26 mouse cellular contexts compared by ENCODE assay signal in the genomic region with DNA sequence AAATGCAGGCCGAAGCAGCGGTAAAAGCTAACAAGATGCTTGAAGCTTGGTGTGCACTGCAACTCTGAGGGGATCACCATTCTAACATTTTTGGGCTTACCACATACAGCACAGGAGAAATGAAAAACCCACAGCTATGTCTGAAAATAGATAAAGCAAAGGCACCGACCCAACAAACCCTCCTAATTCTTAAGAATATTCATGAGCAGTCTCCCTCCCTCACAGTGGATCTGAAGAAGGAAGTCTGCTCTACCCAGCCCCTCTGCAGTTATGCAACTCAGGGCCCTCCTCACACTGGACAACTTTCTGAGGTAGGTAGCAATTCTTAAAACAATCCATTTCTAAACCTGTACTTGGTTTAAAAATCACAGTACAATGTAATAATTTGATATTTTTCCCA. TPM values are rescaled to one million over a fixed set of nuclear protein-coding genes. Genes with fewer than 3 reads are reported as not detected.
DNase-seq lines count a peak whose midpoint lies in the region; ATAC-seq and TF ChIP-seq lines count a peak whose summit lies in the region.
"Had no signal": no experiment of that assay in that cellular context is flagged by ENCODE, and none has a peak within 500 bp of the region (broad histone marks: within the 10 kb centered on the region; RNA-seq: fewer than 3 reads in every experiment).

No protein-coding gene starts in this region.

- WGBS in forebrain, embryonic 13.5 days: 88% methylated on average over 3 of the region's 3 CpGs

- peak; percentile 52 to 60; a peak in 3 of 4 replicates for ATAC-seq in hematopoietic stem cell, adult 5-6 weeks (replicated peaks in 1 of 2; ENCODE audit: insufficient read depth in 1 of 2, low FRiP score in 2 of 2, low TSS enrichment in 1 of 2, low read depth in 1 of 2, poor library complexity in 2 of 2, severe bottlenecking in 2 of 2)
- ATAC-seq in forebrain, embryonic 13.5 days: no peak
- ATAC-seq: activated CD4-positive, CD25-positive, alpha-beta regulatory T cell, adult 4 months; forebrain, embryonic 16.5 days; intestine, embryonic 15.5 days; Patski had no signal

- H3K4me3 ChIP-seq in left cerebral cortex, adult 2 months: no peak overlapping the region
- no peak overlapping the region for H3K4me3 ChIP-seq in MEL (ENCODE audit: control insufficient read depth in 1 of 2, insufficient read depth in 1 of 2, low read depth in 2 of 2, low read length in 2 of 2)
- no peak overlapping the region for H3K4me3 ChIP-seq in forebrain, embryonic 13.5 days
- H3K4me3 ChIP-seq: embryonic facial prominence, embryonic 10.5 days; erythroblast, embryonic 14.5 days; heart, embryonic 15.5 days; hindbrain, embryonic 10.5 days; intestine, embryonic 15.5 days had no signal

- H3K4me1 ChIP-seq in MEL (ENCODE audit: control insufficient read depth in 1 of 2, insufficient read depth in 2 of 2, low read length in 2 of 2): peaks cover 19% of the 10 kb centered on the region in 2 experiments
- peaks cover 7% of the 10 kb centered on the region; the same call in 1 of the 2 replicates for H3K4me1 ChIP-seq in forebrain, embryonic 13.5 days
- H3K4me1 ChIP-seq: hindbrain, embryonic 10.5 days had no signal

- no peak for TF ChIP-seq POLR2A in MEL (IDR thresholded peaks at IDR 0.05; ENCODE audit: control insufficient read depth in 1 of 2, insufficient read depth in 1 of 2, low read depth in 1 of 2, low read length in 2 of 2, poor library complexity in 1 of 2)

- TF ChIP-seq RAD21 in MEL (IDR thresholded peaks at IDR 0.05; ENCODE audit: low read depth, low read length): no peak

- no peak overlapping the region for H3K9ac ChIP-seq in MEL (ENCODE audit: control insufficient read depth, low read depth, low read length, poor library complexity, severe bottlenecking)
- H3K9ac ChIP-seq in forebrain, embryonic 13.5 days: no peak overlapping the region
- H3K9ac ChIP-seq: heart, embryonic 15.5 days; hindbrain, embryonic 14.5 days; intestine, embryonic 15.5 days had no signal

- H3K79me2 ChIP-seq in MEL (ENCODE audit: control insufficient read depth, insufficient read depth, low read length, poor library complexity): peaks cover 42% of the 10 kb centered on the region

- H3K4me2 ChIP-seq in forebrain, embryonic 13.5 days: no peak overlapping the region
- H3K4me2 ChIP-seq: heart, embryonic 11.5 days; heart, embryonic 15.5 days; hindbrain, embryonic 14.5 days; intestine, embryonic 15.5 days had no signal

- peaks cover 27 to 29% of the 10 kb centered on the region in 2 experiments for H3K36me3 ChIP-seq in MEL (ENCODE audit: control insufficient read depth in 1 of 2, insufficient read depth in 2 of 2, low read length in 2 of 2)
- H3K36me3 ChIP-seq in forebrain, embryonic 13.5 days (ENCODE audit: poor library complexity, severe bottlenecking): peaks cover 26% of the 10 kb centered on the region

- TF ChIP-seq EP300 in MEL (IDR thresholded peaks at IDR 0.05; ENCODE audit: low read depth in 1 of 2, low read length in 2 of 2): no peak

- TF ChIP-seq CTCF in left cerebral cortex, adult 2 months (IDR thresholded peaks at IDR 0.05): no peak
- TF ChIP-seq CTCF in MEL (IDR thresholded peaks at IDR 0.05 in 2 of 3, conservative IDR thresholded peaks at IDR 0.05 in 1 of 3; ENCODE audit: control insufficient read depth in 1 of 3, insufficient read depth in 1 of 3, low read depth in 2 of 3, low read length in 3 of 3, poor library complexity in 1 of 3, severe bottlenecking in 1 of 3): no peak

- DNase-seq in left cerebral cortex, adult 2 months (ENCODE audit: extremely low spot score in 1 of 2, low spot score in 2 of 2): no peak
- no peak for DNase-seq in left cerebral cortex, postnatal 4 days
- DNase-seq in 416B (ENCODE audit: low read depth) (peak; percentile 49), MEL (ENCODE audit: low read depth, low spot score) (peak; percentile 52)
- no peak for DNase-seq in Muller cell, postnatal 12 days (ENCODE audit: inconsistent ontology term)
- DNase-seq in kidney, adult 9 months: no peak
- DNase-seq: adrenal gland, postnatal 14 days; cerebellum, adult 18-20 months; cerebellum, adult 9-11 months; cerebellum, postnatal 36 days; gastrocnemius, postnatal 36 days; heart, adult 18-20 months; heart, postnatal 14 days had no signal

- H3K27me3 ChIP-seq in MEL (ENCODE audit: control insufficient read depth in 1 of 2, insufficient read depth in 2 of 2, low read length in 2 of 2): no peaks in the 10 kb centered on the region
- H3K27me3 ChIP-seq in forebrain, embryonic 13.5 days: no peaks in the 10 kb centered on the region
- H3K27me3 ChIP-seq: heart, embryonic 15.5 days; intestine, embryonic 15.5 days; Patski had no signal

- no peaks in the 10 kb centered on the region for H3K9me3 ChIP-seq in MEL (replicated peaks; ENCODE audit: insufficient read depth, low read length)
- H3K9me3 ChIP-seq in forebrain, embryonic 13.5 days (replicated peaks): no peaks in the 10 kb centered on the region
- H3K9me3 ChIP-seq: embryonic facial prominence, embryonic 10.5 days; G1E; heart, embryonic 15.5 days; hindbrain, embryonic 10.5 days; intestine, embryonic 15.5 days had no signal

- intact Hi-C loops in left cerebral cortex, adult 2 months (cut with DNase I): no loop called here
- intact Hi-C loops in left cerebral cortex, postnatal 4 days (cut with DNase I): no loop called here

- peak overlapping the region; percentile 20; the same call in 1 of the 2 replicates for H3K27ac ChIP-seq in left cerebral cortex, adult 2 months
- H3K27ac ChIP-seq in MEL (ENCODE audit: control insufficient read depth, low read depth, low read length): 0 out of 2 replicates have a peak overlapping the region, but pooled peaks have one; percentile 19
- no peak overlapping the region for H3K27ac ChIP-seq in forebrain, embryonic 13.5 days
- H3K27ac ChIP-seq: embryonic facial prominence, embryonic 10.5 days; heart, embryonic 15.5 days; hindbrain, embryonic 10.5 days; hindbrain, embryonic 14.5 days; intestine, embryonic 15.5 days had no signal

TF ChIP-seq in MEL, 35 proteins besides CTCF, POLR2A, EP300 and RAD21:
- TF ChIP-seq TBP (IDR thresholded peaks at IDR 0.05; ENCODE audit: low read depth, low read length): 0 out of 2 replicates have a peak, but pooled peaks have one; percentile 31
- no peak for TF ChIP-seq USF2 (IDR thresholded peaks at IDR 0.05; ENCODE audit: borderline replicate concordance in 1 of 2, insufficient read depth in 1 of 2, low read depth in 1 of 2, low read length in 2 of 2)

RNA-seq across cellular contexts. Expression of gene Usp15, which starts 14.4 kb away (rescaled TPM):
- total RNA-seq in left cerebral cortex, adult 2 months (2021): 100 to 1,000 TPM; 103 to 109 TPM
- 100 to 1,000 TPM; 129 to 130 TPM for total RNA-seq in left cerebral cortex, postnatal 4 days (2021)
- total RNA-seq in MEL (2012; rRNA removed): 98.2 and 118 TPM in 2 replicates
- polyA plus RNA-seq in MEL (2012; ENCODE audit: insufficient read depth in 1 of 2, insufficient read length in 2 of 2, low read depth in 1 of 2, low replicate concordance in 2 of 2, missing spikeins in 1 of 2): 100 to 1,000 TPM; 117 to 150 TPM
- total RNA-seq in hematopoietic stem cell, adult 5-6 weeks (2017): 240 and 278 TPM in 2 replicates
- 57.3 and 62.0 TPM in 2 replicates for polyA plus RNA-seq in forebrain, embryonic 13.5 days (2015; fragmentation: Nextera tagmentation; extraction: Ambion mirVana)

Comparison
In these comparisons a context has a peak if more than half of its experiments do, and no peak if none do; other contexts are left out.
1. DNase-seq: peak in 416B (single experiment) and MEL (single experiment); none in left cerebral cortex, adult 2 months (0 of 2), left cerebral cortex, postnatal 4 days (single experiment), Muller cell, postnatal 12 days (single experiment) and kidney, adult 9 months (single experiment).